Mouse (Mus musculus) heart, adult 9 months (tissue): Measurements from ENCODE around the gene Klk4.

Source experiments
- DNase-seq, 2 experiments: peaks; one replicate each; pipeline ENCODE4 v3.0.0; 2022; ENCODE audit warnings: low spot score in 2 of 2

Klk4 gene

DNA sequence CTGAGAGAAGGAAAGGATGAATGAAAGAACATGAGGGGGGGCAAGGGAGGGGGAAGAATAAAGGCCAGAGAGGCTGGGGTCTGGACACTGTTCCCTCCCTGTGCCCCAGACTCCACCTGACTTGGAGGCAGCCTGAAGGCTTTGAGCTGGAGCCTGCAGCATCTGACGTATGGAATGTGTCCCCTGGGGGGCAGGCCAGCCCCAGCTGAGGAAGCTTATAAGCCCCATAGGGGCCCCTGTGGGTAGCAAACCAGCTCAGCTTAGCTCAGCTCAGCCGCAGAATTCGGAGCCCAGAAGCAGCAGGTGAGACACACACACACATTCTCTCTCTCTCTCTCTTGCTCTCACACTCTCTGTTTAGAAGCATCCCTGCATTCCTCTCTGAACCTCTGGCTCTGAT, at the start of gene Klk4:
TSS of gene Klk4 (plus strand) at position 249 of the 400 bp plus-strand sequence.
- no peak for DNase-seq

- no peak for DNase-seq
Observed at GRCm38 (mm10) chr7:43841701-43842100, 39.3 kb upstream of the Klk4 start, which contains the start of gene Klk5. Klk5 (plus strand) TSS chr7:43841971.

GRCm38 (mm10) chr7:43843801-43844200, 37.2 kb upstream of the Klk4 start:
- DNase-seq: no peak

GRCm38 (mm10) chr7:43851616-43852015, 29.3 kb upstream of the Klk4 start:
- DNase-seq: no peak

DNA sequence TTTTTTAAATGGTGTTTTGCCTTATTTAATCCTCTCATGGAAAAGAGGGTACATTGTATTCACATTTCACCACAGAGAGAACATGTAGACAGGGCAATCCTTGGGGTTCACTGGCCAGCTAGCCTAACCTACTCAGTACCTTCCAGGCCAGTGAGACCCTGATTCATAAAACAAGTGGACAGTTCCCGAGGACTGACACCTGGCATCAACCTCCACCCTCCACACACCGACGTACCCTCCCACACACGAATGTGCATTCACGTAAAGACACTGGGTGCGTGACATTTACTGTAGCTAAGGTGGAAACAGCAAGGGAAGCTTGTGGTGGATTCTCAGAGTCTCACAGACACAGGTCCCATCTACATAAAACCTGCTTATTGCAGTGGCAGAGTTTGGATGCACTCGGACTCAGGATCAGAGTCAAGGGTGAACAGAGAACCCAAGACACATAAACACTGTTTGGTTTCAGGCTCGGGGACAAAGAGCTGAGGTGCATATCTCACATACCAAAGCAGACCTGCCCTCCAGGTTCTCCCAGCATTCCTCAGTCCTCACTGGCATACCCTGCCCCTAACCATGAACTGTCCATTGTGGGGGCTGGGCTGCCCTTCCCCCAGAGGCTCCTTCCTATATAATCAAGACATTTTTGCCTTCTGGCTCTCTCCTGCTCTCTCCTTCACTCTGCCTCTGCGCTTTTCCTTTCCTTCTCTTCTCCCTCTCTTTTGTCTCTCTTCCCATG, 26.1 kb upstream of the Klk4 start:
- no peak for DNase-seq

GRCm38 (mm10) chr7:43855709-43856108, 25.3 kb upstream of the Klk4 start:
- no peak for DNase-seq

DNA sequence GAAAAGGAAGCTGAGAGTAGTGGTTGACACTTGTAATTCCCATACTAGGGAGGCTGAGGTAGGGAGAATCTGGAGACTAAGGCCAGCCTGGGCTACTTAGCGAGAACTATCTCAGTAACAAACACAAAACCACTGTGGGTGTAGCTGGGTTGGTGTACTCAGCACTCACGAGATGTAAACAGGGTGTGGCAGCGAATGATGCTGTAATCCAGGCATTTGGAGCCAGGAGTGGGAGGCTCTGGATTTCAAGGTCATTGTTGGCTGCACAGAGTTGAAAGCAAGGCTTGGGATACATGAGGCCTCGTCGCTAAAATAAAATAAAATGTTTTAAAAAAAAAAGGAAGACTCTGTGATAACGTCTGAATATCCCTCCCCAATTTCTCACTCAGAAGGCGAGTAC, 24.7 kb upstream of the Klk4 start:
- no peak for DNase-seq

DNA sequence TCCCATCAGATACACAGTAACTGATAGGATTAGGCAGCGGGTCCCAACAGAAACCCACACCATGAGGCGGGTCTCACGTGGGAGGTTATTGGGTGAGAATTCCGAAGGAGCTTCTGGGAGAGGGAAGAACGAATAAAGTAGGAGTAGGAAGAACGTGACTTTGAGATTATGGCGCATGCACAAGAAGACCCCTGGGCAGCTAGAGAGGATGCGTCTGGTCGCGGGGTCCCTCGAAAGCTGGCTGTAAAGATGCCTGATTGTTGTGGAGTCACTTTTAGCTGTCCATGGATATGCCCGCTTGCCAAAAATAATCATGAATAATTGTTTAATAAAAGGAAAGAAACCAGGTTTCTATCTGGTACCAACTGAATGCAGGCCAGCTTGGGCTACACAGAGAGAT, 23.5 kb upstream of the Klk4 start:
- DNase-seq: no peak

GRCm38 (mm10) chr7:43860411-43860810, 20.5 kb upstream of the Klk4 start:
- DNase-seq: no peak

GRCm38 (mm10) chr7:43873237-43873636, 7.7 kb upstream of the Klk4 start:
- DNase-seq: peak in 1 of 2 experiments; percentile 27

GRCm38 (mm10) chr7:43873674-43874073, 7.3 kb upstream of the Klk4 start:
- no peak for DNase-seq

GRCm38 (mm10) chr7:43874868-43875375, 6.0 kb upstream of the Klk4 start:
- no peak for DNase-seq

- DNase-seq: no peak
Observed at GRCm38 (mm10) chr7:43876444-43876843, 4.5 kb upstream of the Klk4 start.

DNA sequence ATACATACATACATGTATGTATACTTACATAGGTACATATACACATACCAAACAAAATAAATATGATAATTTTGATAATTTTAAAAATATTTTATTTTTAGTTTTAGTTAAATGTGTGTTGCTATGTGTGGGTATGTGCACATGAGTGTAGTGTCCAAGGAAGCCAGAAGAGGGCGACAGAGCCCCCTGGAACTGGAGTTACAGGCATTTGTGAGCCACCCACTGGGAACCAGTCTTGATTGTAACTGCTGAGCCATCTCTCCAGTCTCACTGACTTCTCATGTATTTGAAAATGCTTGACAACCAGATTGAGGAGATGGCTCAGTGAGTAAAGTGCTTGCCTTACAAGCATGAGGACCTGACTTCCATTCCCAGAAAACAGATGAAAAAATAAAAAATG, 2.7 kb upstream of the Klk4 start:
- DNase-seq: no peak

- DNase-seq: peak; percentile 12 to 19
Observed at GRCm38 (mm10) chr7:43882346-43882745, 1.4 kb downstream of the Klk4 start.

DNA sequence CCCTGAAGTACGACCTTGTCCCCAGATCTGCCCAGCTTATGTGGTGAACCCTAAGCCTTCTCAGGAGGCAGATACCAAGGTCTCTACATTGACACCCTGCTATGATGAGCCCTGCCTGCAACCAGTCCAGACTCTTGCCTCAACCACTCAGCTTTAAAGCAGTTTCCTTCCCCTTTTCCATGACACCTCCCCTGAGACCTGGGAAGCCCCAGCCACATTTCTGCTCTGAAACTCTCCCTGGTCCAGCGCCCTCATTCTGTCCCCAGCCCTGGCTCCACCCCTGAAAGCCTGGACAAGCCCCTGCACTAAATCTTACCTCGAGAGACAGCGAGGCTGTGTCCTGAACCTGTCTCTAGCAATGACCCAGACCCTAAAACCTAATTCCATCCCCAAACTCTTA, 1.9 kb downstream of the Klk4 start:
- DNase-seq: peak in 1 of 2 experiments; percentile 10

GRCm38 (mm10) chr7:43883547-43883946, 2.6 kb downstream of the Klk4 start:
- DNase-seq: peak in 1 of 2 experiments; percentile 26

GRCm38 (mm10) chr7:43891365-43891764, 10.4 kb downstream of the Klk4 start:
- DNase-seq: no peak

GRCm38 (mm10) chr7:43891788-43892187, 10.8 kb downstream of the Klk4 start:
- no peak for DNase-seq

GRCm38 (mm10) chr7:43894836-43895235, 13.9 kb downstream of the Klk4 start:
- DNase-seq: peak; percentile 67 to 80

- DNase-seq: no peak
Observed at GRCm38 (mm10) chr7:43914821-43915220, 33.9 kb downstream of the Klk4 start.

GRCm38 (mm10) chr7:43918426-43918825, 37.5 kb downstream of the Klk4 start:
- no peak for DNase-seq

DNA sequence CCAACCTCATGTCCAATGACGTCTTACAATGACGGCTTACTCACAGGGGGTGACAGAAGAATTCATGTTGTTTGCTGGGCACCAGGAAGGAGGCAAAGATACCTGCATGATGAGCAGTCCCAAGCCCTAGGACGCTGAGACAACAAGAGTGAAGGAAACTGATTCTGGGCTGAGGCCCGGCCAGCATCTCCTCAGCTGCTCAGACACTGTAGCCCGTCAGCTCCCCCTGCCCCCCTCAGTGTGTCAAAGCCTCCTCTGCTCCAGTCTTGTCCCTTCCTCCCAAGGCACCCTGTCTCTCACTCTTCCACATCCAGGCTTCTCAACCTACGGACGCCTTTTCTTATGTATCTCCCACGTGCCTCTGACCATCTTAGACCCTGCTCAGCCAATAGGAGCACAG, 37.9 kb downstream of the Klk4 start:
- no peak for DNase-seq
